Comparison of ENCODE assay signal across 8 mouse cellular contexts in genomic region chr11:93550908-93551307, GRCm38 (mm10).
A peak's percentile ranks its signal among the peaks of the same experiment; 100 is the strongest.
DNase-seq lines count a peak whose midpoint lies in the region; ATAC-seq and TF ChIP-seq lines count a peak whose summit lies in the region.

No protein-coding gene starts in this region.

- H3K4me1 ChIP-seq in forebrain, embryonic 14.5 days (ENCODE audit: control insufficient read depth, insufficient read depth, low read length), result no peaks in the 10 kb centered on the region
- no peaks in the 10 kb centered on the region for H3K4me1 ChIP-seq in forebrain, embryonic 12.5 days
- peaks cover 3% of the 10 kb centered on the region; the same call in 1 of the 2 replicates for H3K4me1 ChIP-seq in midbrain, embryonic 14.5 days (ENCODE audit: control insufficient read depth, insufficient read depth, low read length)
- no peaks in the 10 kb centered on the region for H3K4me1 ChIP-seq in midbrain, embryonic 16.5 days (ENCODE audit: control insufficient read depth, insufficient read depth, low read length)
- no peaks in the 10 kb centered on the region for H3K4me1 ChIP-seq in liver, postnatal 0 days (ENCODE audit: insufficient read depth)

- peak; percentile 68 for DNase-seq in forebrain, embryonic 14.5 days (ENCODE audit: low spot score)
- DNase-seq in midbrain, embryonic 14.5 days, result peak; percentile 68
- peak; percentile 42 to 55 for DNase-seq in cerebellum, adult 18-20 months
- DNase-seq in heart, postnatal 4 days, result peak; percentile 50
- peak; percentile 30 for DNase-seq in liver, postnatal 0 days

- 6% methylated on average over 3 of the region's 3 CpGs for WGBS in forebrain, embryonic 14.5 days
- 9% methylated on average over 3 of the region's 3 CpGs for WGBS in forebrain, embryonic 12.5 days
- 8% methylated on average over 3 of the region's 3 CpGs for WGBS in midbrain, embryonic 14.5 days
- 5% methylated on average over 3 of the region's 3 CpGs for WGBS in midbrain, embryonic 16.5 days
- WGBS in liver, postnatal 0 days (ENCODE audit: insufficient replicate concordance), result 6% methylated on average over 3 of the region's 3 CpGs

- H3K27ac ChIP-seq in forebrain, embryonic 14.5 days (ENCODE audit: low read depth, low read length), result no peak overlapping the region
- H3K27ac ChIP-seq in forebrain, embryonic 12.5 days, result no peak overlapping the region
- no peak overlapping the region for H3K27ac ChIP-seq in midbrain, embryonic 14.5 days (replicated peaks; ENCODE audit: low read depth, low read length)
- no peak overlapping the region for H3K27ac ChIP-seq in midbrain, embryonic 16.5 days (ENCODE audit: low read length)
- no peak overlapping the region for H3K27ac ChIP-seq in liver, postnatal 0 days (ENCODE audit: low read depth)

- TF ChIP-seq EP300 in liver, postnatal 0 days (IDR thresholded peaks at IDR 0.05; ENCODE audit: low read depth), result no peak

- H3K4me3 ChIP-seq in forebrain, embryonic 14.5 days (ENCODE audit: low read depth, low read length), result no peak overlapping the region
- H3K4me3 ChIP-seq in forebrain, embryonic 12.5 days (replicated peaks), result no peak overlapping the region
- H3K4me3 ChIP-seq in midbrain, embryonic 14.5 days (replicated peaks; ENCODE audit: low read depth, low read length), result no peak overlapping the region
- H3K4me3 ChIP-seq in midbrain, embryonic 16.5 days (ENCODE audit: low read depth, low read length), result no peak overlapping the region
- no peak overlapping the region for H3K4me3 ChIP-seq in liver, postnatal 0 days (ENCODE audit: low read depth, low read length)

- no peak for ATAC-seq in forebrain, embryonic 14.5 days
- no peak for ATAC-seq in forebrain, embryonic 12.5 days (ENCODE audit: low FRiP score)
- no peak for ATAC-seq in midbrain, embryonic 14.5 days (ENCODE audit: low FRiP score, low TSS enrichment)
- ATAC-seq in midbrain, embryonic 16.5 days, result no peak
- no peak for ATAC-seq in liver, postnatal 0 days
- ATAC-seq in monocyte, adult 5-6 weeks (replicated peaks; ENCODE audit: insufficient number of reproducible peaks, low FRiP score, low TSS enrichment, poor library complexity, severe bottlenecking), result no peak

- H3K9ac ChIP-seq in forebrain, embryonic 14.5 days (ENCODE audit: low read length), result no peak overlapping the region
- no peak overlapping the region for H3K9ac ChIP-seq in forebrain, embryonic 12.5 days
- H3K9ac ChIP-seq in midbrain, embryonic 14.5 days (replicated peaks; ENCODE audit: low read length), result no peak overlapping the region
- no peak overlapping the region for H3K9ac ChIP-seq in midbrain, embryonic 16.5 days (ENCODE audit: low read depth, low read length)
- H3K9ac ChIP-seq in liver, postnatal 0 days (replicated peaks), result no peak overlapping the region

- H3K9me3 ChIP-seq in forebrain, embryonic 14.5 days (replicated peaks; ENCODE audit: control insufficient read depth, low read length), result no peaks in the 10 kb centered on the region
- H3K9me3 ChIP-seq in forebrain, embryonic 12.5 days, result no peaks in the 10 kb centered on the region
- H3K9me3 ChIP-seq in midbrain, embryonic 14.5 days (ENCODE audit: control insufficient read depth, low read length), result no peaks in the 10 kb centered on the region
- H3K9me3 ChIP-seq in midbrain, embryonic 16.5 days (replicated peaks; ENCODE audit: control insufficient read depth, low read length, poor library complexity, severe bottlenecking), result no peaks in the 10 kb centered on the region
- H3K9me3 ChIP-seq in liver, postnatal 0 days (ENCODE audit: low read length), result no peaks in the 10 kb centered on the region

- H3K27me3 ChIP-seq in forebrain, embryonic 14.5 days (replicated peaks; ENCODE audit: control insufficient read depth, insufficient read depth, low read length), result no peaks in the 10 kb centered on the region
- no peaks in the 10 kb centered on the region for H3K27me3 ChIP-seq in forebrain, embryonic 12.5 days
- no peaks in the 10 kb centered on the region for H3K27me3 ChIP-seq in midbrain, embryonic 14.5 days (ENCODE audit: control insufficient read depth, insufficient read depth, low read length)
- no peaks in the 10 kb centered on the region for H3K27me3 ChIP-seq in midbrain, embryonic 16.5 days (ENCODE audit: control insufficient read depth, insufficient read depth, low read depth, low read length)
- H3K27me3 ChIP-seq in liver, postnatal 0 days (ENCODE audit: insufficient read depth, low read length), result no peaks in the 10 kb centered on the region

- H3K36me3 ChIP-seq in forebrain, embryonic 14.5 days (ENCODE audit: control insufficient read depth, insufficient read depth, low read length), result no peaks in the 10 kb centered on the region
- no peaks in the 10 kb centered on the region for H3K36me3 ChIP-seq in forebrain, embryonic 12.5 days (replicated peaks)
- no peaks in the 10 kb centered on the region for H3K36me3 ChIP-seq in midbrain, embryonic 14.5 days (ENCODE audit: control insufficient read depth, insufficient read depth, low read length)
- no peaks in the 10 kb centered on the region for H3K36me3 ChIP-seq in midbrain, embryonic 16.5 days (ENCODE audit: control insufficient read depth, insufficient read depth, low read length)
- no peaks in the 10 kb centered on the region for H3K36me3 ChIP-seq in liver, postnatal 0 days (replicated peaks; ENCODE audit: insufficient read depth, low read length)

- H3K4me2 ChIP-seq in forebrain, embryonic 14.5 days (ENCODE audit: low read length), result no peak overlapping the region
- H3K4me2 ChIP-seq in forebrain, embryonic 12.5 days, result no peak overlapping the region
- H3K4me2 ChIP-seq in midbrain, embryonic 14.5 days (ENCODE audit: low read length), result no peak overlapping the region
- H3K4me2 ChIP-seq in midbrain, embryonic 16.5 days (ENCODE audit: low read length), result no peak overlapping the region
- H3K4me2 ChIP-seq in liver, postnatal 0 days (ENCODE audit: low read depth, low read length), result no peak overlapping the region

- TF ChIP-seq CTCF in liver, postnatal 0 days (IDR thresholded peaks at IDR 0.05; ENCODE audit: low read depth), result peak; percentile 66
